Mouse (Mus musculus): ENCODE results near the gene Olfr776.
"Not testable (repeated sequence)": the region's sequence is repeated elsewhere in the genome, so short reads cannot be mapped to it uniquely, and the experiment has no call there.

Olfr776 gene

GRCm38 (mm10) chr10:129258827-129259226, at the start of gene Olfr776:
Gene Olfr776, plus strand, starts transcription at chr10:129259127.
- no peak for ATAC-seq (ENCODE audit: insufficient number of reproducible peaks, low FRiP score, low TSS enrichment)

- no peak for ATAC-seq (ENCODE audit: insufficient number of reproducible peaks, low FRiP score, low TSS enrichment)
These were observed 28.2 kb upstream of the Olfr776 start for GRCm38 (mm10) chr10:129230737-129231136.

- no peak for ATAC-seq (ENCODE audit: insufficient number of reproducible peaks, low FRiP score, low TSS enrichment)
These were observed 23.0 kb upstream of the Olfr776 start, which contains the start of gene Olfr774 for GRCm38 (mm10) chr10:129235904-129236303. Gene Olfr774, plus strand, starts transcription at chr10:129236204.

GRCm38 (mm10) chr10:129248112-129248511, 10.8 kb upstream of the Olfr776 start, which contains the start of gene Olfr775:
Gene Olfr775, plus strand, starts transcription at chr10:129248412.
- ATAC-seq (ENCODE audit: insufficient number of reproducible peaks, low FRiP score, low TSS enrichment) = no peak

- ATAC-seq (ENCODE audit: insufficient number of reproducible peaks, low FRiP score, low TSS enrichment) = no peak
These were observed 12.2 kb downstream of the Olfr776 start, which contains the start of gene Olfr777 for GRCm38 (mm10) chr10:129271081-129271535. Gene Olfr777, minus strand, starts transcription at chr10:129271485.

DNA sequence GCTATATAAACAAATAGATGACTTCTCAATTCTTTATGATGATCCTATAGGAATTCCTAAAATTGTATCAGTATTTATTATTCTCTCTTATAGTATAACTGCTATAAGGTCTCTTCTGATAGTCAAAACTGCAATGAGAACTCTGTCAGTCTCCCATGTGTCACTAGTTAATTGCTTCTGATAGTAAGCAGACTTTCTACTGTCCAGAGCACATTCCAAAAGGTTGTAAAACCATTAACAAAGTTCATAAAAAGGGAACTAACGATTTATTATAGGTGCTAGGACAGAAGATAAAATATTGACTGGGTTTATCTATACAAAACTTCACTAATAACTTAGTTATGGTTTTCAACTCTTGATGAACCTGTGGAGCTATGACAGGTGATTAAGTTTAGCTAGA, 54.0 kb downstream of the Olfr776 start:
- not testable (repeated sequence) for ATAC-seq (ENCODE audit: insufficient number of reproducible peaks, low FRiP score, low TSS enrichment)

DNA sequence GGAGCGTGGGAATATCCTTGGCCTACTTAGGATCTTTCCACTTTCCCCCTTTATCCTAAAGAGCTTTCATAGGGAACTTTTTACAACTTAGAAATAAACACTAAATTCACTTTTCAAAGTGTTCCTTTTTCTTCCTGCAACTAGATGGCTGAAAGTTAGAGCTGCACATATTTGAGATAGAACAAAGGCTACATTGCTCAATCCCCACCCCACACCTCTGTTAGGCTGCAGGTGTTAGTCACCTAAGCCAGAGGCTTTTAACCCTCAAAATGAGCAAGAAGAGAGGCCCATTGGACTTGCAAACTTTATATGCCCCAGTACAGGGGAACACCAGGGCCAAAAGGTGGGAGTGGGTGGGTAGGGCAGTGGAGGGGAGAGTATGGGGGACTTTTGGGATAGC, 54.6 kb downstream of the Olfr776 start:
- ATAC-seq (ENCODE audit: insufficient number of reproducible peaks, low FRiP score, low TSS enrichment) = not testable (repeated sequence)
